Mouse (Mus musculus): ENCODE results near the gene Gmcl1. TPM values are rescaled to one million over a fixed set of nuclear protein-coding genes. Genes with fewer than 3 reads are reported as not detected.

Gmcl1 gene
- polyA plus RNA-seq, 1 experiment from 2014 or later, result 11.6 TPM

DNA sequence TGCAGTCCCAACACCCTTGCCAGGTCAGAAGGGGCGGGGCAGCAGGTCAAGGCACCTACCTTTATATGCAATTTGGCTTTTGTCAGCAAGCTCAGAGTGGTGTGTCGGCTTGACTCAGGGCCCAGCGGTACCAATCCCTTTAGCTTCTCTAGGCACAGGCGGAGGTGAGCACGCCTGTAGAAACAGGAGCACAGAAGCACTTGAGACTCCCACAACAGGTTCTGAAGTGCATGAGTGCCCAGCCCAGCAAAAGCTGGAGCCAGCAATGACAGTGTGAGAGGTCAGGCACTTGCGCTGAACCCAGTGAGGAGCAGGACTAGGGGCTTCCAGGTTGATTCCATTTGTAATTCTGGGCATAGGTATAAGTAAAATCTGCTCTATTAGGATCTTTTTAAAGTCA, 80.2 kb downstream of the Gmcl1 start:
- H3K9me3 ChIP-seq (ENCODE audit: control insufficient read depth, low read length), result no peaks in the 10 kb centered on the region
- DNase-seq (ENCODE audit: low spot score), result no peak
- no peak overlapping the region for H3K27ac ChIP-seq (replicated peaks)
- no peak overlapping the region for H3K4me3 ChIP-seq (ENCODE audit: low read depth, low read length)
- H3K4me2 ChIP-seq (replicated peaks; ENCODE audit: low read depth), result no peak overlapping the region
- 83% methylated on average over 6 of the region's 6 CpGs for WGBS
- H3K9ac ChIP-seq (ENCODE audit: low read length), result no peak overlapping the region
- no peaks in the 10 kb centered on the region for H3K4me1 ChIP-seq (replicated peaks; ENCODE audit: control insufficient read depth, insufficient read depth)
- TF ChIP-seq CTCF (IDR thresholded peaks at IDR 0.05; ENCODE audit: low read depth), result no peak
- TF ChIP-seq EP300 (optimal IDR thresholded peaks at IDR 0.05), result no peak
- no peak for ATAC-seq (ENCODE audit: low FRiP score, low TSS enrichment)
- no peaks in the 10 kb centered on the region for H3K27me3 ChIP-seq (ENCODE audit: control insufficient read depth, insufficient read depth, low read length)
- peaks cover 19% of the 10 kb centered on the region for H3K36me3 ChIP-seq (ENCODE audit: control insufficient read depth, insufficient read depth, low read length)

GRCm38 (mm10) chr6:86646143-86646542, 87.0 kb downstream of the Gmcl1 start:
- 60% methylated on average over 7 of the region's 7 CpGs for WGBS
- peaks cover 9% of the 10 kb centered on the region for H3K36me3 ChIP-seq (ENCODE audit: control insufficient read depth, insufficient read depth, low read length)

DNA sequence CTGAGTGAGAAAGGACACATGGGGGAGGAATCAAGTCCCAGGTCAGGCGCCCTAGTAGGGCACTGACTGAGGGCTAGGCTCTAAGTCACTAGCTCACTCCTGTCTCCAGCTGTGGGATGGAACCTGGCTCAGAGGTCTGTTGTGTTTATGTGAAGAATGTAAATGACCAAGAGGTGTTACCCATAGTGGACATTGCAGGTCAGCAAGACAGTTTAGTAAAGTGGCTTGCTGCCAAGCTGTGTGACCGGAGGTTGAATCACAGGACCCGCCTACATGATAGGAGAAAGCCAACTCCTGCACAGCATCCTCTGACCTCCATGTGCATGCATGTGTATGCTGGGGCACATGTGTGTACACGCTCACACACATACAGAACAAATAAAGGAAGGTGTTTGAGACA, 87.6 kb downstream of the Gmcl1 start:
- Histone ChIP-seq H3K4me1 (replicated peaks; ENCODE audit: control insufficient read depth, insufficient read depth) (no peaks in the 10 kb centered on the region), H3K9ac (ENCODE audit: low read length) (no peak overlapping the region), H3K4me3 (ENCODE audit: low read depth, low read length) (no peak overlapping the region), H3K27me3 (ENCODE audit: control insufficient read depth, insufficient read depth, low read length) (no peaks in the 10 kb centered on the region), H3K4me2 (replicated peaks; ENCODE audit: low read depth) (no peak overlapping the region), H3K27ac (replicated peaks) (no peak overlapping the region), H3K9me3 (ENCODE audit: control insufficient read depth, low read length) (no peaks in the 10 kb centered on the region), H3K36me3 (ENCODE audit: control insufficient read depth, insufficient read depth, low read length) (peaks cover 3% of the 10 kb centered on the region)
- DNase-seq (ENCODE audit: low spot score) (peak; percentile 37), ATAC-seq (ENCODE audit: low FRiP score, low TSS enrichment) (peak; percentile 52; the same call in 1 of the 2 replicates)
- WGBS, result 62% methylated on average over 4 of the region's 4 CpGs
- TF ChIP-seq EP300 (optimal IDR thresholded peaks at IDR 0.05), result no peak
- no peak for TF ChIP-seq CTCF (IDR thresholded peaks at IDR 0.05; ENCODE audit: low read depth)

More at GRCm38 (mm10) chr6:86646143-86646542, 87.0 kb downstream of the Gmcl1 start:
- Histone ChIP-seq H3K27me3 (ENCODE audit: control insufficient read depth, insufficient read depth, low read length) (no peaks in the 10 kb centered on the region), H3K4me3 (ENCODE audit: low read depth, low read length) (no peak overlapping the region), H3K9me3 (ENCODE audit: control insufficient read depth, low read length) (no peaks in the 10 kb centered on the region), H3K4me2 (replicated peaks; ENCODE audit: low read depth) (no peak overlapping the region), H3K9ac (ENCODE audit: low read length) (no peak overlapping the region), H3K4me1 (replicated peaks; ENCODE audit: control insufficient read depth, insufficient read depth) (no peaks in the 10 kb centered on the region), H3K27ac (replicated peaks) (no peak overlapping the region)
- DNase-seq (ENCODE audit: low spot score), result no peak
- ATAC-seq (ENCODE audit: low FRiP score, low TSS enrichment), result no peak
- TF ChIP-seq CTCF (IDR thresholded peaks at IDR 0.05; ENCODE audit: low read depth) (no peak), EP300 (optimal IDR thresholded peaks at IDR 0.05) (no peak)

GRCm38 (mm10) chr6:86644775-86645400, 88.3 kb downstream of the Gmcl1 start:
- TF ChIP-seq CTCF (IDR thresholded peaks at IDR 0.05; ENCODE audit: low read depth), result no peak
- TF ChIP-seq EP300 (optimal IDR thresholded peaks at IDR 0.05), result no peak
- DNase-seq (ENCODE audit: low spot score), result no peak

More at GRCm38 (mm10) chr6:86644775-86645400, 88.3 kb downstream of the Gmcl1 start:
- Histone ChIP-seq H3K36me3 (ENCODE audit: control insufficient read depth, insufficient read depth, low read length) (peaks cover 3% of the 10 kb centered on the region; the same call in 1 of the 2 replicates), H3K4me2 (replicated peaks; ENCODE audit: low read depth) (no peak overlapping the region), H3K9ac (ENCODE audit: low read length) (no peak overlapping the region), H3K9me3 (ENCODE audit: control insufficient read depth, low read length) (no peaks in the 10 kb centered on the region), H3K4me3 (ENCODE audit: low read depth, low read length) (no peak overlapping the region), H3K27me3 (ENCODE audit: control insufficient read depth, insufficient read depth, low read length) (no peaks in the 10 kb centered on the region), H3K27ac (replicated peaks) (no peak overlapping the region), H3K4me1 (replicated peaks; ENCODE audit: control insufficient read depth, insufficient read depth) (no peaks in the 10 kb centered on the region)
- 84% methylated on average over 3 of the region's 3 CpGs for WGBS
- ATAC-seq (ENCODE audit: low FRiP score, low TSS enrichment), result no peak

Other genes starting within 250 kb of the Gmcl1 start
- 331 and 337 TPM in 2 replicates for gene Pcbp1, start 207.1 kb downstream of the Gmcl1 start, polyA plus RNA-seq (2015; fragmentation: Nextera tagmentation; extraction: Ambion mirVana)
- 2,145 and 2,418 TPM in 2 replicates for gene Asprv1, start 105.2 kb downstream of the Gmcl1 start, polyA plus RNA-seq (2015; fragmentation: Nextera tagmentation; extraction: Ambion mirVana)
- gene Mxd1, start 64.2 kb downstream of the Gmcl1 start, polyA plus RNA-seq (2015; fragmentation: Nextera tagmentation; extraction: Ambion mirVana), result 24.4 and 27.3 TPM in 2 replicates
- 82.7 and 90.8 TPM in 2 replicates for gene Snrnp27, start 48.9 kb downstream of the Gmcl1 start, polyA plus RNA-seq (2015; fragmentation: Nextera tagmentation; extraction: Ambion mirVana)
- gene Anxa4, start 60.2 kb upstream of the Gmcl1 start, polyA plus RNA-seq (2015; fragmentation: Nextera tagmentation; extraction: Ambion mirVana), result 111 and 114 TPM in 2 replicates
- 5.6 and 5.8 TPM in 2 replicates for gene Aak1, start 116.1 kb upstream of the Gmcl1 start, polyA plus RNA-seq (2015; fragmentation: Nextera tagmentation; extraction: Ambion mirVana)